Mouse (Mus musculus) layer of hippocampus, postnatal 36 days (tissue): Measurements from ENCODE around the gene Olfr510. TPM values are rescaled to one million over a fixed set of nuclear protein-coding genes. Genes with fewer than 3 reads are reported as not detected.
"Not testable (repeated sequence)": the region's sequence is repeated elsewhere in the genome, so short reads cannot be mapped to it uniquely, and the experiment has no call there.

Experiments used
- DNase-seq, 2 experiments: peaks; one replicate each; pipeline ENCODE4 v3.0.0; 2022
- total RNA-seq, 2 experiments: library from RNA; stranded (reverse); gene quantifications; 2 replicates each; pipeline ENCODE4 v1.2.3; 2021

Gene Olfr510
- not detected for total RNA-seq

DNA sequence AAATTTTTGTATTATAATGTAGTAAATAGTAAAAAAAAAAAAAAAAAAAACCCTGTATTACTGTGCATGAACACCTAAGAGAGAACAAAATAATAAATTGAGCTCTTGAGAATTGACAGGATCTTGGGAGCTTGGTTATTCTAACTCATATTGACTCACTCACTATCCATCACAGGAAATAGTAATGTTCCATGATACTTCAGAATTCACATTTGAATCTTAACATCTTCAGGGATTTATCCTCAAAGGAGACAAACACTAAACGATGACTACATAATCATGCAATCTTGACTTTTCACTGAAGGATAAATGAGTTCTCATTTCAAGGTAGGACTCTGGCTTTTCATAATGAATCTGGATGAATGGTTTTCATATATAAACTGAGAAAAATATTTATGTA lies at the start of gene Olfr510:
Olfr510 (plus strand) TSS at position 301 of the 400 bp plus-strand sequence.
- no peak for DNase-seq

DNA sequence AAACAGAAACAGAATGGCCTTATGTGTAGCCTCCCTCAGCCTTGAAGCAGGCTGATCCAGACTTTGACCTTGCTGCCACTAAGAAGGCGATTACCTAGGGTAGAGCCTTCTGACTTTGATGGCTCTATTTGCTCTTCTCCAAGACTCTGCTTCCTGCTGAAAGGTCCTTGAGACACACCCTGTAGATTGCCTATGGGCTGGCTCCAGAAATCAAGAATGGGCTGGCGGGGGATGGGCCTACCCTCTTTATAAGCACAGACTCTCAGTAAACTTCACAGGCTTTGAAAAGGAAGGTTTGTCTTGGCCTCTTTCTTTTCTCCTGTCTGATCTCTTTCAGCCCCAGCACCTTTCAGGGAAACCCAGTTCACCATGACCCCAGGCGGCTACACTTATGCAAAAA lies 49.4 kb upstream of the Olfr510 start:
- not testable (repeated sequence) for DNase-seq

DNA sequence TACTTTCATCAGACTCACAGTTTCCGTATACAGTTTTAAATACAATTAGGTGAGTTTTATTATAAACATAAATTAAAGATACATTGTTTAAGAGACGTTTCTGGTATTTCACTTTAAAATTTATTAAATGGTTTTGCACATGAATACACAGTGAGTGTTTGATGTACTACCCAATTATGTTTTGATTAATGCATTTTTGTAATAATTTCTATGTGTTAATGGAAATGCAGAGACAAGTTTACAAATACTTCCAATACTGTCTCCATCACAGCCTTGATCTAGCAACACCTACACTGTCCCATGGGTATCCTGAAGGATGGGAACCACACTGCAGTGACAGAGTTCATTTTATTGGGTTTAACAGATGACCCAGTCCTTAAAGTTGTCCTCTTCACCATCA lies 44.7 kb upstream of the Olfr510 start, which contains the start of gene Olfr507:
Olfr507 (plus strand) TSS at position 301 of the 400 bp plus-strand sequence.
- DNase-seq: no peak

DNA sequence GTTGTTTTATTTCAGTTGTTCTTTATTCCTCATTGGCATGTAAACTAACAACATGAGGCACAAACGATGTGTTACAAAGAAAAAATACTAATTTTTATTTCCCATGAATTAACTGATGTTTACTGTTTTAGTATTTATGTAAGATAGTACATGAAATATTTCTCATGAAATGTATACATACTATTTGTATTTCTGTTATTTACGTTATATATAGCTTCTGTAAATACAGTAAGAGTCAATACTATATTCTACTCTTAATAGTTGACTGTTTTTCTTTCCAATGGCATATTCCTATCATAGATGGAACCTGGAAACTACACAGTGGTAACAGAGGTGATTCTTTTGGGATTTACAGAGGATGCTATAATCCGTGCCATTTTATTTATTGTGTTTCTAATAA lies 36.5 kb upstream of the Olfr510 start, which contains the start of gene Olfr508:
Olfr508 (plus strand) TSS at position 301 of the 400 bp plus-strand sequence.
- no peak for DNase-seq

DNA sequence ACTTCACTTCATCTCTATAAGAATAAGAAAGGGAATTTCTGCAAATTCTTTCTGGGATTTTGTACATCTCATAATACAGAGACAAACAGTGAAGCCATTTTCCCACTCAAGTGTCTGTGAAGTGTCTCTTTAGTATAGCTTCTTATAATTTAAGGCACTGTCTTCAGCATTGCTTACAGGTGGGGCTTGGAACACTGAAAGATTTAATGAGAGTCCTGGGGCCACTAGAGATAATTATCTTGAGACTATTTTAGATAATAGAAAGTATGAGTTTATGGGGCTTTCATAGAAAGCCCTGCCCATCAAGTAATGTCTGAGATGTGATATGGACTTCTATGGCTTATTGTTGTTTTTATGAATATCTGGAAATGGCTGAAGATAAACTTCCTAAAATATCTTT lies 14.4 kb upstream of the Olfr510 start, which contains the start of gene Olfr509:
Olfr509 (minus strand) TSS at position 101 of the 400 bp plus-strand sequence.
- DNase-seq: no peak

DNA sequence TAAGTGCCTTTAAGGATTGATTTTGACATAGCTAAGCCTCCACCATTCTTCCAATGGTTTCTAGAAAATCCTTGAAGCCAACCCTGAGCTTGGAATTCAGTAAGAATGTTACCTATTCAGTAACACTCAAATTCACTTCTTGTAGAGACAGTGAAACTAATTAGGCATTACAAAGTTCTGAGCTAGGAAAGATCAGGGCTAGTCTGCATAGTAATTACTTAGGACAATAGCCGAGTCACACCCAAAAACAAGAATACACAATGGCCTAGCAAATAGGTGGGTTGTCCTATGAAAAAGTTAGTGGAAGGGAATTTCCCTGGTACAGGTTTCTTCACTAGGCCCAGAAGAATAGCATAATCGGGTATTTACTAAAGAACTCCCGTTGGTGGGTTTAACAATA lies 3.8 kb upstream of the Olfr510 start:
- DNase-seq: no peak

DNA sequence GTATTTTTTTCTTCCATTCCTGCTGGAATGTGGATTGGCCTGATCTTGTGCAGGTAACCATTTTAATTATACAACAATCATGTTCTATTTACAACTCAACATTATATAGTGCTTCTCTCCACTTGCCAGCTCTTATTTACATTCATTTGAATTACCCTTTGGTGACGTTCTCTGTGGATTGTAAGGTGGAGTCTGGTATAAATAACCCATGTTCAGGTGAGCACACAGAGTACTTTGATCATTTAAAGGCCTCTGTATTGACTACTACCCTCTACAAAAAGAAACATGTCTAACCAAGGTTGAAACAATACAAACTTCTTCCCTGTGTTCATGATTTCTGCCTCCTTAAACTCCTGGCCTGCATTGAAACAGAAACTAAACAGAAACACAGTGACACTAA lies 4.8 kb downstream of the Olfr510 start:
- no peak for DNase-seq

DNA sequence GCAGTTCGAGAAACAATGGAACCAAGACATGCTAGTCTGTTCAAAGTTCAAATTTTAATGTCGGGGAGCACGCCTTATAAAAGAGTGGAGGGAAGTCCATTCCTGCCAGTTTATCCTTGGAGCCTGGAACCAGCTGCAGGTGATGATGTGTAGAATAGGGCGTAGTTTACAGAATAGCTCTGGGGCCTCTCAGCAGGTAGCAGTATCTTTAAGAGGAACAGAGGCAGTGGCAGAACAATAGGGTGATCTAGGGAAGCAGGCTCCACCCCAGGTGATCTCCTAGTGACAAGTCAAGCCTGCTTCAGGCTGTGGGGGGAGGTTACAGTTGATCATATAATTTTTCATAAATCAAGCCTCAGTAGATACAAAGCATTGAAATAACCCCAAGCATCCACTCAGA lies 12.7 kb downstream of the Olfr510 start:
- DNase-seq: no peak

DNA sequence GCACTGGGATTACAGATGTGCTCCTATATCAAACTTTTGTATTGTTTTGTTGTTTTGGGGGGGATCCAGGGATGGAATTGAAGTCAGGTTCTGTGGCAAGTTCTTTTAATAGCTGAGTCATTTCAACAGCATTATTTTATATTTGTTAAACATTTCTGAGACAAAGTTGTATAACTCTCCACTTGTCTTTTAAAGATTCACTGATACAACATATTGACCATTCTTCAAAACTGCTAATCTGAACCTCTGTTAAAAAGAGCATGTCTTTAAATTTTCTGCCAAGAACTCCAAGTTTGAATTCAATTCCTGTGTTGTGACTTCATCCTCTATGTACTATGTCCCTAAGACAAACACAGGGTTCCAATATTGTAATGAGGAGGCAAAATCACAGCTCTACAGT lies 46.8 kb downstream of the Olfr510 start, which contains the start of gene Olfr512:
Olfr512 (plus strand) TSS at position 301 of the 400 bp plus-strand sequence.
- DNase-seq: no peak

Other genes starting within 250 kb of the Olfr510 start
- gene Olfr497, start 246.0 kb upstream of the Olfr510 start, total RNA-seq: not detected
- gene Olfr498, start 201.1 kb upstream of the Olfr510 start, total RNA-seq: not detected
- not detected for gene Olfr502, start 141.4 kb upstream of the Olfr510 start, total RNA-seq
- not detected for gene Olfr503, start 121.9 kb upstream of the Olfr510 start, total RNA-seq
- not detected for gene Olfr504, start 100.6 kb upstream of the Olfr510 start, total RNA-seq
- not detected for gene Olfr506, start 55.6 kb upstream of the Olfr510 start, total RNA-seq
- not detected for gene Olfr507, start 44.6 kb upstream of the Olfr510 start, total RNA-seq
- not detected for gene Olfr508, start 36.4 kb upstream of the Olfr510 start, total RNA-seq
- under 1 TPM in 1 of 2 experiments, not detected in 1; 0.10 TPM for gene Olfr509, start 14.5 kb upstream of the Olfr510 start, total RNA-seq
- gene Olfr512, start 46.9 kb downstream of the Olfr510 start, total RNA-seq: not detected
- gene Olfr513, start 84.6 kb downstream of the Olfr510 start, total RNA-seq: not detected
- not detected for gene Olfr514, start 159.6 kb downstream of the Olfr510 start, total RNA-seq
- gene Olfr516, start 184.1 kb downstream of the Olfr510 start, total RNA-seq: not detected
- gene Olfr517, start 206.0 kb downstream of the Olfr510 start, total RNA-seq: not detected
- gene Olfr518, start 218.6 kb downstream of the Olfr510 start, total RNA-seq: not detected
- gene Olfr519, start 228.0 kb downstream of the Olfr510 start, total RNA-seq: not detected